In the genomic region with DNA sequence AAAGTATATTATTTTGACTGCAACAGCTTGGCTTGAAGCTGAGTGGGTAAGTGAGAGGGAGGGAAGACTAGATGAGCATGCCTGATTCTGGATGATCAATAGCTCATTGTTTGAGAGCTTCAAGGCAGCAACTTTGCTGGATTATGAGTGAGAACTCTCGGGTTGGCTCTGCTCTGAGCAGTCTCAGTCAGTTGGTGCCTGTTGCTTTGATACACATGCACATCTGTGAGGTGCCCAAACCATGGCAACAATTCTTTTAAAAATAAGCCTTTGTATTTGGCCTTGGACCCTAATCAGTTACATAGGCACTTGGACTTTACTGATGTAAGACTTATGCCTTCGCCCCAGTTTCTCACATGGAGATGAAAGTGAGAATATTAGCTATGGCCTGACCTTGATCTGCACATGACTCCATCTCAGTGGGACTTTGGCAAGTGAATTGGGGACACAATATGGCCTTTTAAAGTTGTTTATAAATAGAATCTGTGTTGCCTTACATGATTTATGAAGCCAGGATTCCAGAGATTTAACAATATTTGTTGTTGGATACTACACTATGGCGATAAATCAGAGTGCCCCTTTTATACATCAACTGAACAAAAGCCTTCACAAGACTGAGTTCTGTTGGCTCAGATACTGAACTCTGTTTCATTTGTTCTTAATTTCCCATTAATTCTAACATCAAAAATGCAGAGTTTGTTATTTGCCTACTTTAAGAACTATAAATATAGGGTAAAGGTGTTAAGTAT, we compare ENCODE assay signal across 16 mouse cellular contexts.
DNase-seq lines count a peak whose midpoint lies in the region; ATAC-seq and TF ChIP-seq lines count a peak whose summit lies in the region.
"Had no signal": no experiment of that assay in that cellular context is flagged by ENCODE, and none has a peak within 500 bp of the region (broad histone marks: within the 10 kb centered on the region; RNA-seq: fewer than 3 reads in every experiment).

No protein-coding gene starts in this region.

- no peak overlapping the region for H3K4me2 ChIP-seq in hindbrain, embryonic 11.5 days (replicated peaks; ENCODE audit: low read depth, low read length)
- no peak overlapping the region for H3K4me2 ChIP-seq in hindbrain, embryonic 15.5 days
- no peak overlapping the region for H3K4me2 ChIP-seq in neural tube, embryonic 14.5 days (ENCODE audit: low read depth, low read length)
- H3K4me2 ChIP-seq: liver, embryonic 15.5 days had no signal

- no peaks in the 10 kb centered on the region for H3K27me3 ChIP-seq in hindbrain, embryonic 11.5 days (ENCODE audit: control insufficient read depth, insufficient read depth, low read length)
- H3K27me3 ChIP-seq in hindbrain, embryonic 10.5 days (ENCODE audit: insufficient read depth, poor library complexity, severe bottlenecking) = no peaks in the 10 kb centered on the region
- H3K27me3 ChIP-seq in hindbrain, embryonic 15.5 days = no peaks in the 10 kb centered on the region
- H3K27me3 ChIP-seq in neural tube, embryonic 14.5 days (ENCODE audit: control insufficient read depth, insufficient read depth, low read length) = no peaks in the 10 kb centered on the region
- H3K27me3 ChIP-seq in thymus, adult 2 months (ENCODE audit: control insufficient read depth, insufficient read depth, low read length) = no peaks in the 10 kb centered on the region
- H3K27me3 ChIP-seq: liver, embryonic 15.5 days; Patski had no signal

- H3K4me3 ChIP-seq in hindbrain, embryonic 11.5 days (ENCODE audit: low read depth, low read length) = no peak overlapping the region
- H3K4me3 ChIP-seq in hindbrain, embryonic 10.5 days = no peak overlapping the region
- H3K4me3 ChIP-seq in hindbrain, embryonic 15.5 days = no peak overlapping the region
- H3K4me3 ChIP-seq in neural tube, embryonic 14.5 days (ENCODE audit: low read depth, low read length) = no peak overlapping the region
- no peak overlapping the region for H3K4me3 ChIP-seq in gastrocnemius, adult 2 months
- no peak overlapping the region for H3K4me3 ChIP-seq in thymus, adult 2 months (ENCODE audit: control insufficient read depth, insufficient read depth, low read length)
- H3K4me3 ChIP-seq: erythroblast, embryonic 14.5 days; liver, embryonic 15.5 days had no signal

- intact Hi-C loops in gastrocnemius, adult 2 months (cut with DNase I) = no loop called here

- H3K27ac ChIP-seq in hindbrain, embryonic 11.5 days (ENCODE audit: low read depth, low read length) = 0 out of 2 replicates have a peak overlapping the region, but pooled peaks have one; percentile 17
- no peak overlapping the region; the same call in 1 of the 2 replicates for H3K27ac ChIP-seq in hindbrain, embryonic 10.5 days
- H3K27ac ChIP-seq in hindbrain, embryonic 15.5 days (replicated peaks) = peak overlapping the region; percentile 65
- no peak overlapping the region for H3K27ac ChIP-seq in neural tube, embryonic 14.5 days (ENCODE audit: low read depth, low read length)
- H3K27ac ChIP-seq in gastrocnemius, adult 2 months = no peak overlapping the region
- no peak overlapping the region for H3K27ac ChIP-seq in thymus, adult 2 months (ENCODE audit: control insufficient read depth, insufficient read depth, low read length)
- H3K27ac ChIP-seq: liver, embryonic 15.5 days had no signal

- no peaks in the 10 kb centered on the region for H3K9me3 ChIP-seq in hindbrain, embryonic 11.5 days (ENCODE audit: control insufficient read depth, low read length)
- H3K9me3 ChIP-seq in hindbrain, embryonic 10.5 days = peaks cover 2% of the 10 kb centered on the region; the same call in 1 of the 2 replicates
- no peaks in the 10 kb centered on the region for H3K9me3 ChIP-seq in hindbrain, embryonic 15.5 days
- H3K9me3 ChIP-seq in neural tube, embryonic 14.5 days (ENCODE audit: control insufficient read depth, low read length) = no peaks in the 10 kb centered on the region; the same call in 1 of the 2 replicates
- H3K9me3 ChIP-seq: liver, embryonic 15.5 days had no signal

- TF ChIP-seq POLR2A in thymus, adult 2 months (IDR thresholded peaks at IDR 0.05; ENCODE audit: control insufficient read depth, extremely low read depth, insufficient read depth, low read length, poor library complexity) = no peak

- WGBS in hindbrain, embryonic 11.5 days = 54% methylated on average over 3 of the region's 3 CpGs
- 65% methylated on average over 3 of the region's 3 CpGs for WGBS in hindbrain, embryonic 10.5 days
- 28% methylated on average over 3 of the region's 3 CpGs for WGBS in hindbrain, embryonic 15.5 days
- 37% methylated on average over 3 of the region's 3 CpGs for WGBS in neural tube, embryonic 14.5 days
- 92% methylated on average over 3 of the region's 3 CpGs for WGBS in thymus, adult 2 months

- no peaks in the 10 kb centered on the region for H3K36me3 ChIP-seq in hindbrain, embryonic 11.5 days (ENCODE audit: control insufficient read depth, insufficient read depth, low read length)
- no peaks in the 10 kb centered on the region for H3K36me3 ChIP-seq in hindbrain, embryonic 10.5 days
- no peaks in the 10 kb centered on the region for H3K36me3 ChIP-seq in hindbrain, embryonic 15.5 days
- no peaks in the 10 kb centered on the region for H3K36me3 ChIP-seq in neural tube, embryonic 14.5 days (ENCODE audit: control insufficient read depth, insufficient read depth, low read length)
- H3K36me3 ChIP-seq in thymus, adult 2 months (ENCODE audit: control insufficient read depth, insufficient read depth, low read length) = no peaks in the 10 kb centered on the region
- H3K36me3 ChIP-seq: liver, embryonic 15.5 days had no signal

- no peaks in the 10 kb centered on the region for H3K4me1 ChIP-seq in hindbrain, embryonic 11.5 days (replicated peaks; ENCODE audit: control insufficient read depth, insufficient read depth, low read length)
- H3K4me1 ChIP-seq in hindbrain, embryonic 10.5 days (replicated peaks) = peaks cover 6% of the 10 kb centered on the region; the same call in 1 of the 2 replicates
- peaks cover 8% of the 10 kb centered on the region; the same call in 1 of the 2 replicates for H3K4me1 ChIP-seq in hindbrain, embryonic 15.5 days (replicated peaks)
- H3K4me1 ChIP-seq in neural tube, embryonic 14.5 days (ENCODE audit: control insufficient read depth, insufficient read depth, low read length) = no peaks in the 10 kb centered on the region
- H3K4me1 ChIP-seq in thymus, adult 2 months (replicated peaks; ENCODE audit: control insufficient read depth, insufficient read depth, low read length) = no peaks in the 10 kb centered on the region
- H3K4me1 ChIP-seq: liver, embryonic 15.5 days had no signal

- peak; percentile 92 for ATAC-seq in hindbrain, embryonic 11.5 days (ENCODE audit: low FRiP score)
- ATAC-seq in hindbrain, embryonic 15.5 days (ENCODE audit: low FRiP score, low read depth) = peak; percentile 95
- ATAC-seq in neural tube, embryonic 14.5 days (ENCODE audit: low read depth) = peak; percentile 88
- ATAC-seq: CD4-positive, CD25-positive, alpha-beta regulatory T cell, adult 4 months; Patski had no signal

- peak; percentile 21 for DNase-seq in hindbrain, embryonic 11.5 days (ENCODE audit: low spot score)
- no peak for DNase-seq in hindbrain, embryonic 10.5 days (ENCODE audit: low spot score)
- DNase-seq in cerebellum, adult 9-11 months = peak; percentile 30
- DNase-seq in gastrocnemius, adult 2 months = no peak
- DNase-seq in thymus, adult 2 months = no peak
- DNase-seq in c-Kit-positive CD71-positive TER-119-positive erythroid progenitor cells, embryonic 14.5 days (ENCODE audit: low spot score) = no peak
- DNase-seq: gastrocnemius, postnatal 14 days; heart, postnatal 10 days; kidney, adult 2 months; right cerebral cortex, postnatal 4 days had no signal

- TF ChIP-seq CTCF in gastrocnemius, adult 2 months (IDR thresholded peaks at IDR 0.05) = no peak
- no peak for TF ChIP-seq CTCF in thymus, adult 2 months (IDR thresholded peaks at IDR 0.05; ENCODE audit: borderline replicate concordance, control insufficient read depth, extremely low read depth, insufficient read depth, low read length, poor library complexity)

- H3K9ac ChIP-seq in hindbrain, embryonic 11.5 days (ENCODE audit: low read depth, low read length) = no peak overlapping the region
- no peak overlapping the region for H3K9ac ChIP-seq in hindbrain, embryonic 15.5 days
- no peak overlapping the region for H3K9ac ChIP-seq in neural tube, embryonic 14.5 days (replicated peaks; ENCODE audit: low read depth, low read length)
- H3K9ac ChIP-seq: liver, embryonic 15.5 days had no signal

Comparison
In these comparisons a context has a peak if more than half of its experiments do, and no peak if none do; other contexts are left out.
1. DNase-seq: peak in hindbrain, embryonic 11.5 days (single experiment) and cerebellum, adult 9-11 months (single experiment); none in hindbrain, embryonic 10.5 days (single experiment), gastrocnemius, adult 2 months (single experiment), thymus, adult 2 months (single experiment) and c-Kit-positive CD71-positive TER-119-positive erythroid progenitor cells, embryonic 14.5 days (single experiment).
2. H3K27ac ChIP-seq: peak in hindbrain, embryonic 11.5 days (single experiment) and hindbrain, embryonic 15.5 days (single experiment); none in hindbrain, embryonic 10.5 days (single experiment), neural tube, embryonic 14.5 days (single experiment), gastrocnemius, adult 2 months (single experiment) and thymus, adult 2 months (single experiment).
3. Peak in every context shown above with its lines, with median percentiles within 50 percentile points of each other: ATAC-seq.